Mouse (Mus musculus): ENCODE data around the gene Npff.

Gene Npff

DNA sequence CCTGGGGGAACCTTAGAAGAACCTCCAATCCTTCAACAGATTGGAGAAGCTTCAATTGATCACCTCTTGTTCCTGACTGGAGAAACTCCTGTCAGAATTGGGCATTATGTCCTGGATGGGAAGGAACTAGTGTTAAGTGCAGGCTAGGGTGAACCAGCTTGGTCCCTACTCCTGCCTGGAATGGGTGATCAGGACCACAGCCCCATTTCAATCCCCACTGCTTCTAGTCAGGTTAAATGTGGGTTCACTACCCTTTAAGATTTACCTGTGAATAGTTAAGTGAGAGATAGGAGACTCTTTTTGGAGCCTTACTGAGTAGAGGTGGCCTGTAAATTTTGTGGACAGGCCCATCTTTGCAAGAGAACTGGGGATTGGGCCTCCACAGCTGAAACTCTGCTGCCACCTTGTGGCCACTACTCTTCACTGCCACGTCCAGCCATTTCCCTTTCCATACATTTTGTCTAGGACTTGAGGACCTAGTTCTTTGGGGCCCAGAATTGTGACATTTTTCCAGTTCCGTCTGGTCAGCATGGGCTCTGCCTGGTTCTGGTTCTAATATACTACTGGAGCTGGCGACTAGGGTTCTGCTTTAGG is at the start of gene Npff:
Gene Npff, minus strand, starts transcription at position 51 of the 594 bp plus-strand sequence.
- peak; percentile 72 to 92 for DNase-seq (ENCODE audit: inconsistent age in 2 of 2, low spot score in 1 of 2)

- DNase-seq (ENCODE audit: inconsistent age in 2 of 2, low spot score in 1 of 2), result peak in 1 of 2 experiments; percentile 60
Measured at GRCm38 (mm10) chr15:102572081-102572480, 47.3 kb upstream of the Npff start.

- no peak for DNase-seq (ENCODE audit: inconsistent age in 2 of 2, low spot score in 1 of 2)
Measured at GRCm38 (mm10) chr15:102567849-102568248, 43.1 kb upstream of the Npff start.

DNA sequence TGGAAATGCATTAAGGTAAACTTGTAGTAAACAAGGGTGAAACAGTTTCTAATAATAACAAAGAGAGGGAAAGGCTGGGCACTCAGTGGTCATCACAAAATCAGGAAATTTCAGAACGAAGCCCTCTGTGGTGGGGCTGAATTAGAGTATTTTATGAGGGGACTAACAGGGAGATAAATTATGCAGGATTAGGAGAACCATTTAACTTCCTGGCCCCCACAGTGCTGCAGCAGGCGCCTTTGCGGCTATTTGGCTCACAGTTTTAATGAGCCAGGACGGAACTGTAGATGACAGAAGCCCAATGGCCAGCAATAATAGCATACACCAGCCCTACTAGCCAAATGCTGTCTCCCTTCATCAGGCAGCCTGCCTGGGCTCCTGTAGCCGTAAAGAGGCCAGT is 38.9 kb upstream of the Npff start:
- no peak for DNase-seq (ENCODE audit: inconsistent age in 2 of 2, low spot score in 1 of 2)

DNA sequence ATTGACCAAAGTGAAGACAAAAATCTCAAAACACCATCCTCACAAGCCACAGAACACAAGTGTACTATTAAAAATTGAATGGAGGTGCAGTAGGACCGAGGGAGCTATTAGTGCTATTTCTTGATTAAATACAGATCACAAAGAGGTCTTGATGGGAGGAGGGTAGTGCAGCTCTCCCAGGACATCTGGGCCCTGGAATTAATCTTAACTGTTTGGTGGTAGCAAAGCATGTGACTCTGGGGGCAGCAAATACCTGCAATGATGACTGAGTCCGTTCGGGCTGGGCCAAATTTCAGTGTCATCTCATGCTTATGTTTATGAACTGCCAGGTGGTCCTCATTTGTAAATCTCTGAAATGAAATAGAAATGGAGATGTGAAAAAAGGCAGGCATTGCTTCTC is 38.3 kb upstream of the Npff start:
- DNase-seq (ENCODE audit: inconsistent age in 2 of 2, low spot score in 1 of 2), result no peak

DNA sequence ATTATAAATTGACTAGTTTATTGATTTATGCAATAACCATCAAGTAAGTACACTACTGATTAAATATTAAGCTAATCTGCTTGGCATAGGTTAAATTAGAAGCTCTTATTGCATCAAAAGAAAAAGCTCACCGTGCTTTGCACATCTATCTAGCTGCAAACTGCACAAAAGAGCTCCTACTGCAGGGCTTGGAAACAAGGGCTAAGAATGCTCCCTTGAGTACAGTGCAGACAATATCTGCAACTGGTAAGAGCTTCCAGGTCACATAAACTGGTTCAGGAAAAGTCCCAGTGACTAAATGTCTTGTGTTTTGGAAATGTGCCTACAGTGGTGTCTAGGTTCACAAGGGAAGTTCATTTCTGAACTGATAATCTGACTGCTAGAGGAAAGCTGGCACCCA is 37.7 kb upstream of the Npff start:
- DNase-seq (ENCODE audit: inconsistent age in 2 of 2, low spot score in 1 of 2), result no peak

- no peak for DNase-seq (ENCODE audit: inconsistent age in 2 of 2, low spot score in 1 of 2)
Measured at GRCm38 (mm10) chr15:102557580-102557979, 32.8 kb upstream of the Npff start.

DNA sequence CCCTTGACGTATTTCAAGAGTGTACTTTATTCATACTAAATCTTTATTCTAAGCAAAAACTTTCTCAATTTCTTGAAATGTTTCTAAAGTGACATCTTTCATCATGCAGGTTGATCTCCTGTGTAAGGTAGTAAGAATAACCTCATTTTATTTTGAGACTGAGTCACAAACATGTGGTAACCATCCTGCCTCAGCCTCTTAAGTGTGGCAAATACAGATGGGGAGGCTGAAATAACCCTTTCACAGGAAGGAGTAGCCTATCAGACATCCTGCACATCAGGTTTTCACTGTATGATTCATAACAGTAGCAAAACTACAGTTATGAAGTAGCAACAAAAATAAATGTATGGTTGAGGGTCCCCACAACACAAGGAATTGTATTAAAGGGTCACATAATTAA is 30.8 kb upstream of the Npff start:
- no peak for DNase-seq (ENCODE audit: inconsistent age in 2 of 2, low spot score in 1 of 2)

GRCm38 (mm10) chr15:102552599-102552998 is 27.9 kb upstream of the Npff start:
- DNase-seq (ENCODE audit: inconsistent age in 2 of 2, low spot score in 1 of 2), result no peak

DNA sequence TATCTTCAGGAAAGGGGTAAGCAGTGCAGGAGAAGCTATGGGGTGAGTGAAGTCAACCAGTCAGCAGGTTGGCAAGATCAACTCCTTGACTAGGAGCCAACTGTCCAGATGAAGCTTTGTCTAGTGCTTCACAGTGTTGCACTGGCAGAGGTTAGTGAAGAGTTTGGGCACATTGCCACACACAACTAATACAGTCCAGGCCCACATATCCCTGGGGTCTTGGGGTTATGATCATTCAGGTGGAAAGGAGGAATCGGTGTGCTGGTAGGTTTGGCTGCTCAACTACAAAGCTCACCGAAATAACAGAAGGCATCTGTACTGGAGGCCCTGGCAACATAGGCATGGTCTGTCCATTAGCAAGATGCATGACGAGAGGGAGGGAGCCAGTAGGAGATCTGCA is 22.7 kb upstream of the Npff start:
- peak in 1 of 2 experiments; percentile 51 for DNase-seq (ENCODE audit: inconsistent age in 2 of 2, low spot score in 1 of 2)

DNA sequence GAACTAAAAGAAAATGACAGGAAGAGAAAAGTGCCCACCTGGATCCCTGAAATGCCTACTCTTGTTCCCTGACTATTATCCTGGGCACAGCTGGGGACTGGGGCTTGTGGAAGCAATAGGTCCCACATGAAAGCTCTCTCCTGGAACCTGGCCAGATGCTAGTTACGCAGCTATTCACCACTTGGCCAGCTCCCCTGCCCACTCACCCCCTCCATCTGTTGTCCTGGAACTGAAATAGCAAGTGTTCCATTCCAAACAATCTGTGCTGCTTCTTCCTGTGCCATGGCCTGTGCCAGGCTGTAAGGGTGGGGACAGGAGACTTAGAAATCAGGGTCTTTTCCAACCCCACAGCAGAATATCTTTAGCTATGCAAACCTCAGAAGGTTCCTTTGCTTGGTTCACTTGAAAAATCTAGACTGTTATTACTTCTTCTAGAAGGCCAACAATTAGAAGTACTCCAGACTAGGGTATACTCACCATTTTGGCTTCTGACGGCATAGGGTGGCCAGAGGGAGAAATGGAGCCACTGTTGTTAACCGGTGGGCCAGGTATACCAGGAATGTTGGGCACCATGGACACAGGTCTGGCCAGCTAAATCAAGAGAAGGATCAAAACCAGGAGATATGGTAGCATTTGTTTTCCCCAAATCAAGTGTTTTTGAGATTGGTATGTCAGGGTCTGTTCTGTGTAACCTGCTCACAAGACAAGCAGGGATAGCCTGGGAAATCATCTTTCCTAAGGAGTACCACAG is 22.1 kb upstream of the Npff start:
- DNase-seq (ENCODE audit: inconsistent age in 2 of 2, low spot score in 1 of 2), result peak; percentile 61 to 75

DNA sequence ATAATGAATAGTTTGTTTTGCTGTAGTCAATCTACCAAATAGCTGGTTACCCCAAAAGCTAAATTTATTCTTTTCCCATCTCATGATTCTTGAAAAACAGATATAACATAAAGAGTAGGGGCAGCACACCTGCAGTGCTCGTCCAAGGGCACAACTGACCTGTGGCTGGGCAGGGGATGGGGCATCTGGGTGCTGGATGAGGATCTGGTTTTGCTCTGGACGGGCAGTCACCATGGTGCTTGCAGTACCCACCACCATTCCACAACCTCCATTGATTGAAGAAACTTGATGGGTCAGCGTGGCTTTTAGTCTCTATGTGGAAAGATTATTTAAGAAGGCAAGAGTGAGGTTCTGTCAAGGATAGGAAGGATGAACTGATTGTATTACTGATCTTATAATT is 21.5 kb upstream of the Npff start:
- DNase-seq (ENCODE audit: inconsistent age in 2 of 2, low spot score in 1 of 2), result no peak

- DNase-seq (ENCODE audit: inconsistent age in 2 of 2, low spot score in 1 of 2), result no peak
Measured at GRCm38 (mm10) chr15:102544801-102545200, 20.1 kb upstream of the Npff start.

DNA sequence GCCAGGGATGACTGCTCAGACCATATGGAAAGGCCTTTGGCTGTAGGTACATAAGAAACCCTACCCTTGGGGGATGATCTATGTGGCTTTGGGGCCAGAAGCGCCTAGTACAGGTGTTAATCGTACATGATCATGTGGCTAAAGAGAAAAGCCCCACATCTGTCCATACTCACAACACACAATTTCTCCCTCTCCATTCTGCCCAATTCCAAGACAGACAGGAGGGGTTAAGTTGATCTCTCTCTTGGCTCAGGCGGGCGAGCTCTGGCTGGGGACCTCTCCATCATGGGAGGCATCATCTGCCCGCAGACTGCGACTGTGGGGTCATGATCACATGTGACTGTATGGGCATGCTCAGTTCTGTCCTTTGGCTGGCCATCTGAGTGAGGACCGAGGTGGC is 9.2 kb upstream of the Npff start:
- DNase-seq (ENCODE audit: inconsistent age in 2 of 2, low spot score in 1 of 2), result no peak

GRCm38 (mm10) chr15:102532106-102532900 is 7.6 kb upstream of the Npff start:
- DNase-seq (ENCODE audit: inconsistent age in 2 of 2, low spot score in 1 of 2), result no peak

- DNase-seq (ENCODE audit: inconsistent age in 2 of 2, low spot score in 1 of 2), result no peak
Measured at GRCm38 (mm10) chr15:102531586-102531985, 6.8 kb upstream of the Npff start.

- no peak for DNase-seq (ENCODE audit: inconsistent age in 2 of 2, low spot score in 1 of 2)
Measured at GRCm38 (mm10) chr15:102530566-102530965, 5.8 kb upstream of the Npff start.

DNA sequence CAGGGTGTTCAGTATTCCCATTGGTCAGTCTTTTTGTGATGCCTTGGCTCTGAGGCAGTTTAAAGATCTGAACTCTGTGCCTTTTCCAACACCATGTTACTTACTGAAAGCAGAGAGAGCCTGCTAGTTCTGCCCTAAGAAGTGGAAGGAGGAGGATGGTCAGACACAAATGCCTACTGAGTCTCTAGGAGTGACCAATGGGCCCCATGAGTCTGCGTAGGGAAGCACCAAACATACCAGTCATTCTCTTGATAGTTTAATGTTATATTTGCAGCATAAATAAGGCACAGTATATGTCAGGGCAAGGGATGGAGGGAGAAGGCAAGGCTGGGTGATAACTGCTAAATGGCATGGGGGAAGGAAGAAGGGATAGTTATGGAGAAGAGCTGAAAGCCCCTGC is 3.7 kb upstream of the Npff start:
- peak in 1 of 2 experiments; percentile 18 for DNase-seq (ENCODE audit: inconsistent age in 2 of 2, low spot score in 1 of 2)

- peak in 1 of 2 experiments; percentile 42 for DNase-seq (ENCODE audit: inconsistent age in 2 of 2, low spot score in 1 of 2)
Measured at GRCm38 (mm10) chr15:102527936-102528335, 3.2 kb upstream of the Npff start.

GRCm38 (mm10) chr15:102526111-102527002 is 1.6 kb upstream of the Npff start:
- DNase-seq (ENCODE audit: inconsistent age in 2 of 2, low spot score in 1 of 2), result no peak

DNA sequence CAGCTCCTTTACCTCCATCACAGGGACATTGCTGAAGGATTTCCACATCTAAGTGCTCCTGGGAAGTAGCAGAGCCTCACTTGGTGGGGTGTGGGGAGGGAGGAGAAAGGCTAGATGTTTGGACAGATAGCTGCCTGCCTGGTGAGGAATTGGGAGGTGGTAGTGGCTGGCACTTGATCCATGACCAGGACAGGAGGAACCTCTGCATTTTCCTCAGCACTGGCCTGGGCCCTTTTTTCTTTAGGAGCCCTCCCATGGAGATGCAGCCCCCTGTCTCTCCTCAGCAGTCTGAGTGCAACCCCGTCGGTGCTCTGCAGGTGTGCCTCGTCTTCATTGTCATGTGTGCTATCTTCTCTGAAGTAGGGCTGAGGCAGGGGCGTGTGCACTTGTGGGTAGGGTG is 3.3 kb downstream of the Npff start:
- peak in 1 of 2 experiments; percentile 30 for DNase-seq (ENCODE audit: inconsistent age in 2 of 2, low spot score in 1 of 2)

Measured in adrenal gland, adult (tissue).